Mouse (Mus musculus): ENCODE measurements around the gene Nkx2-2. TPM values are rescaled to one million over a fixed set of nuclear protein-coding genes. Genes with fewer than 3 reads are reported as not detected.
A peak's percentile ranks its signal among the peaks of the same experiment; 100 is the strongest.
"Not testable (repeated sequence)": the region's sequence is repeated elsewhere in the genome, so short reads cannot be mapped to it uniquely, and the experiment has no call there.

Gene Nkx2-2
- polyA plus RNA-seq, 1 experiment from 2014 or later = 2.2 TPM

- Histone ChIP-seq H3K4me2 (ENCODE audit: low read depth, low read length) (no peak overlapping the region), H3K4me1 (ENCODE audit: control insufficient read depth, insufficient read depth, low read length) (peaks cover 14% of the 10 kb centered on the region), H3K27me3 (replicated peaks; ENCODE audit: control insufficient read depth, insufficient read depth, low read length) (peaks cover 77% of the 10 kb centered on the region), H3K27ac (ENCODE audit: low read length) (no peak overlapping the region), H3K9ac (ENCODE audit: low read depth, low read length) (no peak overlapping the region), H3K4me3 (ENCODE audit: low read length) (no peak overlapping the region), H3K36me3 (ENCODE audit: control insufficient read depth, insufficient read depth, low read length) (no peaks in the 10 kb centered on the region), H3K9me3 (ENCODE audit: control insufficient read depth, low read length) (no peaks in the 10 kb centered on the region)
- 21% methylated on average over 18 of the region's 18 CpGs for WGBS
- no peak for ATAC-seq
Observed at GRCm38 (mm10) chr2:147181926-147182708, 11.9 kb downstream of the Nkx2-2 start.

DNA sequence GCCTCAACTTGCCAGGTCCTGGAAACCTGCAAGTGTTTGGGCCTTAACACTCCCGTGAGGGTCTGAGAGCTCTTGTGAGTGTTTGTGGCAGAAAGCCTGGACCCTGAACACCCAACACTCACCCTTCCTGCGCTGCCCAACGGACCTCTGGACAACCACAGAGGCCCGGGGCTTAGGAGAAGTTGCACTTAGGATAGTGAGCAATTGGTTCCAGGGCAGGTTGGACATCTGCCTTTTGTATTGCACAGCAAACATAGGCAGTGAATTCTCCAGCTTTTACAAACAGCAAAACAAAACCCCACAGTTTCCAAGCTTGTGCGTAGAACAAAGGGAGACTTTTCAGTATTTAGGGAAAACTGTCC is 12.8 kb downstream of the Nkx2-2 start:
- Histone ChIP-seq H3K4me3 (ENCODE audit: low read length) (no peak overlapping the region), H3K4me2 (ENCODE audit: low read depth, low read length) (no peak overlapping the region), H3K9me3 (ENCODE audit: control insufficient read depth, low read length) (no peaks in the 10 kb centered on the region), H3K36me3 (ENCODE audit: control insufficient read depth, insufficient read depth, low read length) (no peaks in the 10 kb centered on the region), H3K9ac (ENCODE audit: low read depth, low read length) (no peak overlapping the region), H3K27ac (ENCODE audit: low read length) (no peak overlapping the region), H3K4me1 (ENCODE audit: control insufficient read depth, insufficient read depth, low read length) (peaks cover 14% of the 10 kb centered on the region), H3K27me3 (replicated peaks; ENCODE audit: control insufficient read depth, insufficient read depth, low read length) (peaks cover 72% of the 10 kb centered on the region)
- 12% methylated on average over 5 of the region's 5 CpGs for WGBS
- no peak for ATAC-seq

- 8% methylated on average over 32 of the region's 32 CpGs for WGBS
- H3K9me3 ChIP-seq (ENCODE audit: control insufficient read depth, low read length) = no peaks in the 10 kb centered on the region
- ATAC-seq = no peak
- no peak overlapping the region for H3K4me3 ChIP-seq (ENCODE audit: low read length)
- no peak overlapping the region for H3K27ac ChIP-seq (ENCODE audit: low read length)
- H3K9ac ChIP-seq (ENCODE audit: low read depth, low read length) = no peak overlapping the region
- peaks cover 67% of the 10 kb centered on the region for H3K27me3 ChIP-seq (replicated peaks; ENCODE audit: control insufficient read depth, insufficient read depth, low read length)
- H3K36me3 ChIP-seq (ENCODE audit: control insufficient read depth, insufficient read depth, low read length) = no peaks in the 10 kb centered on the region
- peaks cover 14% of the 10 kb centered on the region for H3K4me1 ChIP-seq (ENCODE audit: control insufficient read depth, insufficient read depth, low read length)
- H3K4me2 ChIP-seq (ENCODE audit: low read depth, low read length) = no peak overlapping the region
Observed at GRCm38 (mm10) chr2:147180649-147181303, 13.3 kb downstream of the Nkx2-2 start.

GRCm38 (mm10) chr2:147178091-147179059 is 15.7 kb downstream of the Nkx2-2 start:
- WGBS = 2% methylated on average over 39 of the region's 39 CpGs
- ATAC-seq = peak; percentile 81
- H3K27me3 ChIP-seq (replicated peaks; ENCODE audit: control insufficient read depth, insufficient read depth, low read length) = peaks cover 47% of the 10 kb centered on the region

GRCm38 (mm10) chr2:147177672-147178071 is 16.4 kb downstream of the Nkx2-2 start:
- Histone ChIP-seq H3K4me2 (ENCODE audit: low read depth, low read length) (peak overlapping the region; percentile 53), H3K27ac (ENCODE audit: low read length) (no peak overlapping the region), H3K27me3 (replicated peaks; ENCODE audit: control insufficient read depth, insufficient read depth, low read length) (peaks cover 43% of the 10 kb centered on the region), H3K9me3 (ENCODE audit: control insufficient read depth, low read length) (no peaks in the 10 kb centered on the region), H3K9ac (ENCODE audit: low read depth, low read length) (no peak overlapping the region), H3K4me1 (ENCODE audit: control insufficient read depth, insufficient read depth, low read length) (peaks cover 4% of the 10 kb centered on the region), H3K36me3 (ENCODE audit: control insufficient read depth, insufficient read depth, low read length) (no peaks in the 10 kb centered on the region), H3K4me3 (ENCODE audit: low read length) (peak overlapping the region; percentile 34)
- peak; percentile 47 for ATAC-seq
- WGBS = 9% methylated on average over 10 of the region's 10 CpGs

More at GRCm38 (mm10) chr2:147178091-147179059, 15.7 kb downstream of the Nkx2-2 start:
- Histone ChIP-seq H3K36me3 (ENCODE audit: control insufficient read depth, insufficient read depth, low read length) (no peaks in the 10 kb centered on the region), H3K4me2 (ENCODE audit: low read depth, low read length) (peak overlapping the region; percentile 53), H3K4me1 (ENCODE audit: control insufficient read depth, insufficient read depth, low read length) (peaks cover 4% of the 10 kb centered on the region), H3K9ac (ENCODE audit: low read depth, low read length) (no peak overlapping the region), H3K9me3 (ENCODE audit: control insufficient read depth, low read length) (no peaks in the 10 kb centered on the region), H3K27ac (ENCODE audit: low read length) (no peak overlapping the region), H3K4me3 (ENCODE audit: low read length) (peak overlapping the region; percentile 34)

- no peaks in the 10 kb centered on the region for H3K36me3 ChIP-seq (ENCODE audit: control insufficient read depth, insufficient read depth, low read length)
- no peaks in the 10 kb centered on the region for H3K9me3 ChIP-seq (ENCODE audit: control insufficient read depth, low read length)
- no peak overlapping the region for H3K9ac ChIP-seq (ENCODE audit: low read depth, low read length)
- H3K27me3 ChIP-seq (replicated peaks; ENCODE audit: control insufficient read depth, insufficient read depth, low read length) = peaks cover 22% of the 10 kb centered on the region
- peaks cover 4% of the 10 kb centered on the region for H3K4me1 ChIP-seq (ENCODE audit: control insufficient read depth, insufficient read depth, low read length)
- H3K27ac ChIP-seq (ENCODE audit: low read length) = no peak overlapping the region
- no peak overlapping the region for H3K4me2 ChIP-seq (ENCODE audit: low read depth, low read length)
- ATAC-seq = no peak
- no peak overlapping the region for H3K4me3 ChIP-seq (ENCODE audit: low read length)
- WGBS = 85% methylated on average over 11 of the region's 11 CpGs
Observed at GRCm38 (mm10) chr2:147175296-147175695, 18.7 kb downstream of the Nkx2-2 start.

DNA sequence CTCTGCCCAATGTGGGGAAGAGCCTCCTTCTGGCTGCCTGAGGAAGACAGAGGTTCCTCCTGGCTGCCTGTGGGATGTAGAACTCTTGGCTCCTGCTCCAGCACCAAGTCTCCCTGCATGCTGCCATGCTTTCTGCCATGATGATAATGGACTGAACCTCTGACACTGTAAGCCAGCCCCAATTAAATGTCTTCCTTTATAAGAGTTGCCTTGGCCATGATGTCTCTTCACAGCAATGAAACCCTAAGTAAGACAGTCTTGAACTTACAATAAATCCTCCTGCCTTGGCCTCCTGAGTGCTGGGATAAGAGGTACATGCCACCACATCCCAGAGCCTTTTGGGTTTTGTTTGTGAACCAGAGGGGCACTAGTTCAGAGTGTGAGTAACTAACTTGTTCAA is 20.3 kb downstream of the Nkx2-2 start:
- Histone ChIP-seq H3K4me1 (ENCODE audit: control insufficient read depth, insufficient read depth, low read length) (peaks cover 4% of the 10 kb centered on the region), H3K9me3 (ENCODE audit: control insufficient read depth, low read length) (no peaks in the 10 kb centered on the region), H3K9ac (ENCODE audit: low read depth, low read length) (no peak overlapping the region), H3K27ac (ENCODE audit: low read length) (no peak overlapping the region), H3K36me3 (ENCODE audit: control insufficient read depth, insufficient read depth, low read length) (no peaks in the 10 kb centered on the region), H3K4me2 (ENCODE audit: low read depth, low read length) (no peak overlapping the region), H3K27me3 (replicated peaks; ENCODE audit: control insufficient read depth, insufficient read depth, low read length) (peaks cover 9% of the 10 kb centered on the region), H3K4me3 (ENCODE audit: low read length) (no peak overlapping the region)
- ATAC-seq = no peak

- ATAC-seq; H3K27me3 ChIP-seq (replicated peaks; ENCODE audit: control insufficient read depth, insufficient read depth, low read length); H3K4me3 ChIP-seq (ENCODE audit: low read length); H3K4me2 ChIP-seq (ENCODE audit: low read depth, low read length); H3K36me3 ChIP-seq (ENCODE audit: control insufficient read depth, insufficient read depth, low read length); H3K9me3 ChIP-seq (ENCODE audit: control insufficient read depth, low read length); H3K4me1 ChIP-seq (ENCODE audit: control insufficient read depth, insufficient read depth, low read length); H3K9ac ChIP-seq (ENCODE audit: low read depth, low read length); H3K27ac ChIP-seq (ENCODE audit: low read length): not testable (repeated sequence)
- WGBS = 78% methylated on average over 9 of the region's 9 CpGs
Observed at GRCm38 (mm10) chr2:147170538-147170937, 23.5 kb downstream of the Nkx2-2 start.

GRCm38 (mm10) chr2:147165863-147166262 is 28.2 kb downstream of the Nkx2-2 start:
- 83% methylated on average over 1 of the region's 1 CpGs for WGBS
- Histone ChIP-seq H3K27ac (ENCODE audit: low read length) (no peak overlapping the region), H3K4me1 (ENCODE audit: control insufficient read depth, insufficient read depth, low read length) (no peaks in the 10 kb centered on the region), H3K4me2 (ENCODE audit: low read depth, low read length) (no peak overlapping the region), H3K9me3 (ENCODE audit: control insufficient read depth, low read length) (no peaks in the 10 kb centered on the region), H3K36me3 (ENCODE audit: control insufficient read depth, insufficient read depth, low read length) (no peaks in the 10 kb centered on the region), H3K27me3 (replicated peaks; ENCODE audit: control insufficient read depth, insufficient read depth, low read length) (no peaks in the 10 kb centered on the region), H3K9ac (ENCODE audit: low read depth, low read length) (no peak overlapping the region), H3K4me3 (ENCODE audit: low read length) (no peak overlapping the region)
- no peak for ATAC-seq
